Mouse (Mus musculus): Measurements from ENCODE around the gene Enah.

DNA sequence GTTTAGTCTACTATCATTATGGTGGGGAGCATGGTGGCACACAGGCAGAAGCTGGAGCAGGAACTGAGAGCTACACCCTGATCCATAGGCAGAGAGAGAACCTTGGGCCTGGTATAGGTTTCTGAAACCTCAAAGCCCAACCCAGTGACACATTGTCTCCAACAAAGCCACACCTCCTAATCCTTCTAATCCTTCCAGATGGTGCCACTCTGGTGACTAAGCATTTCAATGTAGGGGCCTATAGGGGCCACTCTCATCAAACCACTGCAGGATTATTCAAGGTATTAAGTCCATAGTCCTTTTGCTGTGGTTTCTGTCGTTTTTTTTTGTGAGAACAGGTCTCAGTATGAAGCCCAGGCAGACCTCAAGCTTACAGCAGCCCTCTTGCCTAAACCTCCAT is 33.9 kb downstream of the Enah start:
- TF ChIP-seq CTCF (IDR thresholded peaks at IDR 0.05; ENCODE audit: extremely low read depth, insufficient read length, insufficient replicate concordance, low read depth, low read length) (no peak), POLR2A (IDR thresholded peaks at IDR 0.05; ENCODE audit: low read depth, low read length) (no peak)
